Mouse (Mus musculus): ENCODE results near the gene Mia2. TPM values are rescaled to one million over a fixed set of nuclear protein-coding genes. Genes with fewer than 3 reads are reported as not detected.

The Mia2 gene
- polyA plus RNA-seq, 1 experiment, result 62.9 TPM

GRCm38 (mm10) chr12:59164522-59164921 is 68.9 kb downstream of the Mia2 start:
- DNase-seq (ENCODE audit: low spot score), result no peak

- no peak for DNase-seq (ENCODE audit: low spot score)
Measured at GRCm38 (mm10) chr12:59166557-59166956, 71.0 kb downstream of the Mia2 start.

GRCm38 (mm10) chr12:59169935-59170334 is 74.3 kb downstream of the Mia2 start:
- no peak for DNase-seq (ENCODE audit: low spot score)

- DNase-seq (ENCODE audit: low spot score), result no peak
Measured at GRCm38 (mm10) chr12:59177814-59178213, 82.2 kb downstream of the Mia2 start.

GRCm38 (mm10) chr12:59188086-59188682 is 92.6 kb downstream of the Mia2 start:
- no peak for DNase-seq (ENCODE audit: low spot score)

- DNase-seq (ENCODE audit: low spot score), result no peak
Measured at GRCm38 (mm10) chr12:59193637-59194036, 98.0 kb downstream of the Mia2 start.

- no peak for DNase-seq (ENCODE audit: low spot score)
Measured at GRCm38 (mm10) chr12:59194341-59195003, 98.9 kb downstream of the Mia2 start.

- DNase-seq (ENCODE audit: low spot score), result no peak
Measured at GRCm38 (mm10) chr12:59195065-59195464, 99.5 kb downstream of the Mia2 start.

GRCm38 (mm10) chr12:59195941-59196340 is 100.3 kb downstream of the Mia2 start:
- no peak for DNase-seq (ENCODE audit: low spot score)

GRCm38 (mm10) chr12:59198750-59199149 is 103.2 kb downstream of the Mia2 start:
- no peak for DNase-seq (ENCODE audit: low spot score)

GRCm38 (mm10) chr12:59199361-59199760 is 103.8 kb downstream of the Mia2 start:
- DNase-seq (ENCODE audit: low spot score), result no peak

- no peak for DNase-seq (ENCODE audit: low spot score)
Measured at GRCm38 (mm10) chr12:59205571-59205970, 110.0 kb downstream of the Mia2 start.

- DNase-seq (ENCODE audit: low spot score), result no peak
Measured at GRCm38 (mm10) chr12:59206208-59206999, 110.8 kb downstream of the Mia2 start.

- DNase-seq (ENCODE audit: low spot score), result no peak
Measured at GRCm38 (mm10) chr12:59207000-59207390, 111.4 kb downstream of the Mia2 start.

- DNase-seq (ENCODE audit: low spot score), result no peak
Measured at GRCm38 (mm10) chr12:59207814-59208213, 112.2 kb downstream of the Mia2 start.

- no peak for DNase-seq (ENCODE audit: low spot score)
Measured at GRCm38 (mm10) chr12:59216176-59216575, 120.6 kb downstream of the Mia2 start.

- DNase-seq (ENCODE audit: low spot score), result no peak
Measured at GRCm38 (mm10) chr12:59216676-59217266, 121.2 kb downstream of the Mia2 start.

- no peak for DNase-seq (ENCODE audit: low spot score)
Measured at GRCm38 (mm10) chr12:59217331-59217730, 121.7 kb downstream of the Mia2 start.

- DNase-seq (ENCODE audit: low spot score), result no peak
Measured at GRCm38 (mm10) chr12:59218640-59219321, 123.2 kb downstream of the Mia2 start.

GRCm38 (mm10) chr12:59219325-59220225 is 124.0 kb downstream of the Mia2 start, which contains the start of gene Fbxo33:
Gene Fbxo33 (minus strand): TSS chr12:59219725.
- DNase-seq (ENCODE audit: low spot score), result peak; percentile 92

GRCm38 (mm10) chr12:59228401-59228800 is 132.8 kb downstream of the Mia2 start:
- no peak for DNase-seq (ENCODE audit: low spot score)

Data from urinary bladder, adult 2 months (tissue).